Mouse (Mus musculus): ENCODE data around the gene Olfr913. TPM values are rescaled to one million over a fixed set of nuclear protein-coding genes. Genes with fewer than 3 reads are reported as not detected.

Gene Olfr913
- total RNA-seq (2022) = not detected

DNA sequence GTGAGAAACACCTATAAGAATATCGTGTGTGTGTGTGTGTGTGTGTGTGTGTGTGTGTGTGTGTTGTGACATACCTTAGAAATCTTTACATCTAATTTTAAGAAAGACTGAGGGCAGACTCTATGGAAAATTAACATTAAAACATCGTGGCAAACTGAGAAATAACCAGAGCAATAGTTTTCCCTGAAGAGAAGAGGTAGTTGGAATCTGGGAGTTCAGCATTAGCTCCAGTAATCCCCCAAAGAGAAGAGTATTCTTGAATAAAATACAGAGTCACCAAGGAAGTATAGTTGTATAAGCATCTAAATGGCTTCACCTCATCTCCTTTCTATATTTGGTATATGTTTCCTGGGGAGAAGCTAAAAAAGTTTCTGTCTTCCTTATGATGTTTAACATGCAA, at the start of gene Olfr913:
Gene Olfr913 (plus strand): TSS at position 301 of the 400 bp plus-strand sequence.
- no peak for DNase-seq

DNA sequence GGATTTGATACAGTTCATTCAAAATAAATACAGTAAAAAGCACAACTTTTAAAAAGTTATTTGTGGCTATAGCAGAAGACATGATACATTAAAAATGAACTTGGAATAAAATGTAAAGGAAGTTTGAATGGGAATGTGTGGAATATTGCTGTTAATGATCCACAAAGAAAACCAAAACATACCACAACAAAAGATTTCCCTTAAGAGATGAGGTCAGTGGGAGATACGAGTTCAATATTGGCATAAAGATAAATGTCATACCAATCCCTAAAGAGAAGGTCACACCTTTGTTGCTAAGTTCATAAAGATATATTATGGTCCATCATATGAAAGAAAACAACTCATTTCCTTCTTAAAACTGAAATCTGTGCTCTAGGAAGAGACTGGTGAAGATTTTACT, 12.7 kb upstream of the Olfr913 start, which contains the start of gene Olfr912:
Gene Olfr912 (plus strand): TSS at position 301 of the 400 bp plus-strand sequence.
- DNase-seq = no peak

DNA sequence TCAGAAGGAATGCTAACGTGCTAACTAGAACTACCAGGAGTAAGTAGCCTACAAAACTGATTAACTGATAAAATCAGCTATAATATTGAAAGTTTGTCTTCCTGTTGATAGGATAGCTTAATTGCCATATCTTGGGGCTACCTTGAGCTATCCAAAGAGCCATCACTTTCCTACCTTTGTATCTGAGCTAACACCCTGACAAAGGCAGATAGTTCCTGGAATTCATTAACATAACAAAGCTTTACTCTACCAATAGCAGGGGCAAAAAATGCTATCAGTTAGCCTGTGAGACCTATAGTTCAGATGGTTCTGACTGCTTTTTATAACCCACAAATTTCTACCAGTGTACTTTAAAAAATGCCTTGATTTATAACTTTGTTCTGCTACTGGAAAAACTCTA, 1.5 kb upstream of the Olfr913 start:
- no peak for DNase-seq

DNA sequence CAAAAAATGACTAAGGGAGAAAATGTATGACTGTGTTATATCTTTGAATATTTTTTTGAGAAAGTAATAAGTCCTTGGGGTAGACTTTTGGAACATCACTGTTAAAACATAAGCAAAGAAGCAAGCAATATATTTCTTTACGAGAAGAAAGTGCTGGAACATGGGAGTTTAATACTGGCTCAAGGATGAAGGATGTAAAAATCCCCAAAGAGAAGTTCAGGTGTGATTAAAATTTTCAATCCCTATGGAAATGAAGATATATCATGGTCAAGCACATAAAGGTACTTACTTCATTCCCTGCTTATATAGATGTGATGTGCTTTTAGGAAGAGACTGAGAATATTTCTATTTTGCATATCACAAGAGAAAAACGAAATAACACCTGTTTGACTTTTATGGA, 12.2 kb downstream of the Olfr913 start, which contains the start of gene Olfr914:
Gene Olfr914 (plus strand): TSS at position 301 of the 400 bp plus-strand sequence.
- DNase-seq = no peak

DNA sequence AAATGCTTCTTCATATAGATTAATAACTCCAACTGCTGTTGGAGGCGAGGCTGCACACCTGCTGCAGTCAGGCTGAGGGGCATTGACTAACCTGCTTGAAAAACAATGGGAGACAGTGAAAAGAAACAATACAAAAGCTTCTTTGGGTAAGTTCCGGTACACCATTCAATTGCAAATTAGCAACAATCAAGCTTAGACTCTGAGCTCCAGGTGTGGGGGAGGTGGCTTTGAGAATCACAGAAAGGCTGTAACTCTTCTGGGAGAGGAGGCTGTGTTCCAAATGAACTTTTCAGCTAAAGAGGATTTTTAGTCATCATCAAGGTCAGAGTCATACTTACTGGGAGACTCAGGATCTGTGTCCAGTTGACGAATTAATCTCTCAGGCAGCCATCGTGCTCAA, 39.8 kb downstream of the Olfr913 start:
- DNase-seq = no peak

Other genes starting within 250 kb of the Olfr913 start
- not detected for gene Olfr898, start 244.3 kb upstream of the Olfr913 start, total RNA-seq (2022)
- gene Olfr250, start 225.9 kb upstream of the Olfr913 start, total RNA-seq (2022) = not detected
- not detected for gene Olfr251, start 215.7 kb upstream of the Olfr913 start, total RNA-seq (2022)
- not detected for gene Olfr147, start 191.1 kb upstream of the Olfr913 start, total RNA-seq (2022)
- not detected for gene Olfr901, start 163.3 kb upstream of the Olfr913 start, total RNA-seq (2022)
- not detected for gene Olfr902, start 145.1 kb upstream of the Olfr913 start, total RNA-seq (2022)
- gene Olfr904, start 129.6 kb upstream of the Olfr913 start, total RNA-seq (2022) = not detected
- under 1 TPM in 1 of 4 experiments, not detected in 3; 0.06 TPM for gene Olfr905, start 121.7 kb upstream of the Olfr913 start, total RNA-seq (2022)
- not detected for gene Olfr906, start 105.7 kb upstream of the Olfr913 start, total RNA-seq (2022)
- gene Olfr907, start 97.0 kb upstream of the Olfr913 start, total RNA-seq (2022) = not detected
- not detected for gene Olfr911-ps1, start 71.2 kb upstream of the Olfr913 start, total RNA-seq (2022)
- gene Olfr910, start 54.9 kb upstream of the Olfr913 start, total RNA-seq (2022) = not detected
- not detected for gene Olfr912, start 12.6 kb upstream of the Olfr913 start, total RNA-seq (2022)
- gene Olfr914, start 12.3 kb downstream of the Olfr913 start, total RNA-seq (2022) = not detected
- not detected for gene Olfr916, start 67.1 kb downstream of the Olfr913 start, total RNA-seq (2022)
- gene Olfr917, start 73.1 kb downstream of the Olfr913 start, total RNA-seq (2022) = not detected
- not detected for gene Olfr918, start 81.8 kb downstream of the Olfr913 start, total RNA-seq (2022)
- not detected for gene Olfr919, start 110.9 kb downstream of the Olfr913 start, total RNA-seq (2022)
- 10 to 100 TPM; 50.5 to 75.2 (median 60.9) TPM for gene Vwa5a, start 125.5 kb downstream of the Olfr913 start, total RNA-seq (2022)
- gene Olfr920, start 159.5 kb downstream of the Olfr913 start, total RNA-seq (2022) = under 1 TPM; 0.23 to 0.83 (median 0.51) TPM
- gene Olfr921, start 180.3 kb downstream of the Olfr913 start, total RNA-seq (2022) = under 1 TPM in 1 of 4 experiments, not detected in 3; 0.05 TPM
- gene Olfr922, start 221.9 kb downstream of the Olfr913 start, total RNA-seq (2022) = not detected
- gene Olfr923, start 233.8 kb downstream of the Olfr913 start, total RNA-seq (2022) = not detected